Mouse (Mus musculus) left cerebral cortex, adult 18-20 months (tissue): ENCODE measurements around the gene 6430628N08Rik. TPM values are rescaled to one million over a fixed set of nuclear protein-coding genes. Genes with fewer than 3 reads are reported as not detected.

Experiments
- DNase-seq, 2 experiments: peaks; one replicate each; pipeline ENCODE4 v3.0.0; 2021 to 2022; ENCODE audit warnings: low spot score in 2 of 2, mixed read lengths in 1 of 2
- total RNA-seq, 2 experiments: library from RNA; stranded (reverse); gene quantifications; 2 replicates each; pipeline ENCODE4 v1.2.3; 2021

The 6430628N08Rik gene
- total RNA-seq, 2 experiments from 2014 or later: 0.56 to 0.67 TPM

- DNase-seq: no peak
Observed at GRCm38 (mm10) chr4:115885846-115886245, 4.6 kb upstream of the 6430628N08Rik start.

GRCm38 (mm10) chr4:115886875-115887274 lies 3.6 kb upstream of the 6430628N08Rik start:
- no peak for DNase-seq

DNA sequence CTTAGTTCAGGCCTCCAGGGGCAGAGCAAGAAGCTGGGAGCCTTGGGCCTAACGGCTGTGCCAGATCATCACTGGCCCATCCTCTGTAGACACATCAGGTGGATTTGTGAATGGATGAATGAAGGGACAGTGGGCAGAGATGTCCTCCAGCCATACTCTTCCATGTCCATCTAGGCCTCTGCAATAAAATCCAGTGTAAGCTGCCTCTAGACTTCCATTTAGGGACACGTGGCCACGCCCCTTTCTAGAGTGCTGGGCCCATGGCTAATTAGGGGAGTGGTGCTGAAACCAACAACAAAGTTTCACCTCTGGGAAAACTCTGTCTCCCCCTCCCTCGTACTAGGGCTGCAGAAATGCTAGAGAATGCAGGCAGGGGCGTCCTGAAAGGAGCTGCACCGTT lies 399 bp upstream of the 6430628N08Rik start:
- DNase-seq: no peak

DNA sequence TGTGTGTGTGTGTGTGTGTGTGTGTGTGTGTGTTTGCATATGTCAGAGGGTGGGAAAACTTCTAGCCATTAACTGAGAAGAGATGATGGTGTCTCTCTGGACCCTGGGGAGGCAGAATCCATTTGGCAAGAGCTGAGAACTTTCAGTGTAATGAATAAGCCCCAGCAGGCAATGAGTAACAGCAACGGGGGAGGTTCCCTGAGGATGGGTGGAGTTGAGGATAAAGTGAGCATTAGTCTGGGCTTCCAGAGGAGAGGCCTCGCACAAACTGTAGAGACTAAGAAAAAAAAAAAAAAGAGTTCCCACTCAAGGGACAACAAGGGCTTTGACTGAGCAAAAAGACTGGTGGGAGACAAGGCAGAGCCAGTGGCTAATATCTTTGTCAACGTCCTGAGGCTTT lies 3.8 kb downstream of the 6430628N08Rik start:
- no peak for DNase-seq

- no peak for DNase-seq
Observed at GRCm38 (mm10) chr4:115897901-115898631, 7.6 kb downstream of the 6430628N08Rik start.

GRCm38 (mm10) chr4:115902816-115903215 lies 12.4 kb downstream of the 6430628N08Rik start:
- peak; percentile 84 to 93 for DNase-seq

DNA sequence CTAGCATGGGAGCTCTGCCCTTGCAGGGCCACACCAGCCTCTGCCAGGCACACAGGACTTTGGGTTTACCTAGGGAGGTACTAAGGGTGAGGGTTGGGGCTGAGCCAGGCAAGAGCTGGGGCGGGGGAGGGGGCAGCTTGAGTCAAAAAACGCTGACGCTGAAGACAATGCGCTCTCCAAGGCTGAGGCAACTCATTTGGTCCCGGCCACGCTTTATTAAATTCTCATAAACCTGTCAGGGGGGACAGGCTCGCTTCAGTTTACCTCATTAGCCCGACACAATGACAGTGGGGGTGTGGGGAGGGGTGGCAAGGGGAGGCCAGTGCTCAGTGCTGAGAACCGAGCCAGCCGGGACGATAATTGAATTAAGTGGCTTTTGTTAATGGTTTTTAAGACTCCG lies 13.9 kb downstream of the 6430628N08Rik start:
- DNase-seq: no peak

DNA sequence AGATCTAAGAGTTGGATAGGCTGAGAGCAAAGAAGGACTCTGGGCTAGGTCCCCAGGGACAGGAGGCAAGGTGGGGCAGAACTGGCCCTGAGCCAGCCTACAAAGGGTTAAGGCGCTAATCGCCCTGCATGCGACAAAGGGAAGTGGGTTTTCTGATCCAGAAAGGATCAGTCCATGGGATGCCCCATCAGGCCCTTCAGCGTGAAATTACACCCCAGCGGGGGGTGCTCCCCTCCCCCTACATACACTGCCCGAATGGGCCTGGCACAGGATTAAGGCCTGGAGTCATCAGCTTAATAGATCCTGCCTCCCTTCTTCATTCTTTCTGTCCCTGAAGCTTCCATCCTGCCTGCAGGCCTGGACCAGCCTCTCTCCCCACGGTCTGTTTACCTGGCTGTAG lies 15.2 kb downstream of the 6430628N08Rik start:
- no peak for DNase-seq

GRCm38 (mm10) chr4:115906791-115907190 lies 16.3 kb downstream of the 6430628N08Rik start:
- no peak for DNase-seq

DNA sequence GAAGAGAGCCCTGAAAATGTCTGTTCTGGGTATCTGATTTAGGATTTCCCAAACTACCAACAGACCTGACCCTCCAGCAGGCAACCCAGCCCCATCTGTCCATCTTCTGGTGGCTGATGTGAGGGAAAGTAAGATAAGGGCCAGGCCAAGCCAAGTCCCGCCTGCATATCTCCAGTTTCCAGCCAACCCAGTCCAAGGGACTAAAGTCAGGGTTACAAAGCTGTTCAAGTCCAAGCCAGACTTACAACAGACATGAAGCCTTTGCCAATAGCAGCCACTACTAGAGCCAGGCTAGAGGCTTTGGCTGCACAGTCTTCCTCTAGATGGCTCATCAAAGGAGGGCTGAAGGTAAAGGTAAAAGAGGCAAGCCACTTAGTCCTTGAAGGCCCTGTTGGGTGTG lies 17.5 kb downstream of the 6430628N08Rik start:
- DNase-seq: no peak

- no peak for DNase-seq
Observed at GRCm38 (mm10) chr4:115908641-115909040, 18.2 kb downstream of the 6430628N08Rik start.

GRCm38 (mm10) chr4:115911586-115911985 lies 21.1 kb downstream of the 6430628N08Rik start:
- DNase-seq: no peak

GRCm38 (mm10) chr4:115919911-115920310 lies 29.4 kb downstream of the 6430628N08Rik start:
- DNase-seq: no peak

DNA sequence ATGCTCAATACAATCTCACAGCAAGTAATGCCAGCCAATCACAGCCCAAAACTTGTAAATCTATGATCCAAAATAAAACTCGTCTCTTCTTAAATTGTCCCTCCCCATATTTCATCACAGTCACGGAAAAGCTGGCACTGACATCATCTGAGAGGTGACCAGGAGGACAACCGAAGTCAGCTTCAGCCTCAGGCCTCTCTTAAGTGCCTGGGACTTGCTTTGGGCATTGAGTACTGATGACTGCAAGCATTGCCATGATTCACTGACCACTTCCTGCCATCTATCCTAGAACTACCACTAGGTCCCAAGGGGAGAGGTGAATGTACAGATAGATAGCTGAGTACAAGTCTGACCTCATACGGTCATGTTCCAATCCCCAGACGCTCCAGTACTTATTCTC lies 32.2 kb downstream of the 6430628N08Rik start:
- DNase-seq: no peak

GRCm38 (mm10) chr4:115923262-115923880 lies 32.9 kb downstream of the 6430628N08Rik start:
- DNase-seq: no peak

GRCm38 (mm10) chr4:115927637-115928036 lies 37.2 kb downstream of the 6430628N08Rik start:
- DNase-seq: no peak

DNA sequence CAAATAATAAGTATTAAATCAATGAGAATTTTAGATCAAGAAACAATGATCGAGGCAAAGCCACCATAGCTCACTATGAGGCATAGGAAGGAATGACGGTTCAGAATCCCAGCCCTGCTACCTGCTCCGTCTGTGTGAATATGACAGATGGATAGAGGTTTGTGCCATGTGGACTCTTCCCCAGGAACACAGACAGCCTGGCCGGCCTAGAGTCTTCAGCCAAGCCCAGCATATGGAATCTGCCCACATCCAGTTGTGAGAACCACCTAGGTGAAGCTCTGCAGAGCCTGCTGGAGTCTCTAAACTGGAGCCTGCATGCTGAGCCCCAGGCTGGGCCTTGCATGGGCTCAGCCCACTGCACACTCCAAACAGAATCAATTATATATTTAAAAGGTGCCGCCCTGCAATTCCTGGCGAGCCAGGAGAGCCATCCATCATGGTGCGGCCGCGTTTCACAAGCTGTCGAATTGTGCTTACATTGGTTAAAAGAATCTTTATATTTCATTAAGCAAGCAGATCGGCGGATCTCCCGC lies 41.2 kb downstream of the 6430628N08Rik start:
- no peak for DNase-seq

DNA sequence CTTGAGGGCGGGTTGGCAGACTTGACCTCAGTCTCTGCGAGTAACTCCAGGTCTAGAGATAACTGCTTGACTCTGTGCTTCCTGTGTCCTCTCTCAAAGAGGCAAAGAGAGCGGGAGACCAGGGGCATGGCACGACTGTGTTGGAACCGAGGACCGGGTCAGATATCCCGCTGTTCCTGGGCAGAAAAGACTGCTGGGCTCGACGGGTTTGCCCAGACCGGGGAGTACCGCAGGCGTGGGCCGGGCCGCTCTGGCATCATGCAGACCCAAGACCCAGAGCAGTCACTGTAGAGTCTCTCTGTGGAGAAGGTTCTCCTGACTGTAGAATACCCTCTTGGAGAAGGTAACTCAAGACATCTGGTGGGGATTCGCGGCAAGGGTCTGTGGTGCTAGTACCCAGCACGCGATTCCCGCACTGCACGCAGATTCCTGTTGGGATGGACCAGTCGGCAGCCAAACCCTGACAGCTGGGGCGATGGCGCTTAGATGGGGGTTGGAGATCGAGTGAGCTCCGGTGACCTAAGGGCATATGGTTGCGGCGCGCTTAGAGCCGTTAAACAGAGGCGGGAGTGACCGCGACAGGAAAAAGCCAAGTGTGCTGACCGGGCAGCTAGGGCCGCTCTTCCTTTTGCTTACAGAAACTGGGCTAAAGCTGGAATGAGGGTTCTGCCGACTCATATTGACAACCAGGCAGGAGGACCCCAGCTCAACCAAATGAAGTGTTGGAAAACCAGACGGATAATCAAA lies 45.5 kb downstream of the 6430628N08Rik start:
- DNase-seq: no peak

- DNase-seq: no peak
Observed at GRCm38 (mm10) chr4:115936646-115937045, 46.2 kb downstream of the 6430628N08Rik start.

DNA sequence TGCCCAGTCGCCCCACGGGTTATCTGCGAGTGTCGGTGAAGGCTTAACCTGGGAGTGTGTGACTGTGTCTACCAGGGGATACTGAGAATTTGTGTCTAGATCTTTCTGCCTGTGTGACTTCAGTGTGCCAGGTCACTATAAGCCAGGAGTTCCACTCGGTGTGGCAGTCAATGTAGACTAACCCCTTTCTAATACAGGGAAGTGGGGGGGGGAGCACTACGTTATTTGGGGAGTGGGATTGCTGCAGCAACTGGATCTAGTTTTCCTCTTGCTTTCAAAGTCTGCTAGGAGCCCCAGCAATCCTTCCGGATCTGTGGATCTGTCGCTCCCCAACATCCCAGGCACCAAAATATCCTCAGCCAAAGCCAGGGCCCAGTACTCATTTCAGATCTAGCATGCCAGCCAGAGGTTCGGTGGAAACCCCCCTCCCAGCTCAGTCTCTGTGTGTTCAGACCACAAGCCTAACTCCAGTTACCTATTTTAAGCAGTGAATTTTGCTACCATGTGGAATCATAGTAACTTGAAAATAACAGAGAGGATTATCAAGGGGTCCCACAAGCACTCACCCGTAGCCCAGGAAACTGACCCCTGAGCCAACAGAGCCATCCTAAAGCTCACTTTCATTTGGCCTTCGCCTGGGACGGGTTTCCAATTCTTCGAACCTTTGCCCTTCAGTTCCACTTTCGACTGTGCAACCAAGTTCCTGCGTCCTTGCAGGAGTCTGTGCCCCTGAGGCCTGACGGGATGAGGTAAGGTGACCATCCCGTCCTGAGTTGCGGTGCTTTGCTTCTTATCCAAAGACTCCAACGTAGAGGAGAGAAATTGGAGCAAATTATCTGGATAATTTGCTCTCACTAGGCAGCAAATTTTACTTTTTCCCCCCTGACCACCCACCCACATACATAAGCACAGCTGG lies 46.9 kb downstream of the 6430628N08Rik start:
- no peak for DNase-seq
